Mouse (Mus musculus) intestine, postnatal 0 days (tissue): Measurements from ENCODE around the gene Cadm4. TPM values are rescaled to one million over a fixed set of nuclear protein-coding genes. Genes with fewer than 3 reads are reported as not detected.

Experiments used
- ATAC-seq: fragments of 200-750 bp; cut with Nextera tagmentation; 2 replicates; pipeline ENCODE4 v1.8.0; 2017; ENCODE audit warnings: mild to moderate bottlenecking, moderate TSS enrichment, moderate library complexity
- H3K27ac ChIP-seq: fragments of 300-500 bp; sonication (generic); 2 replicates; pipeline ENCODE4 v1.5.1; 2014; ENCODE audit warnings: mild to moderate bottlenecking, low read depth, low read length, moderate library complexity
- H3K27me3 ChIP-seq: fragments of 300-500 bp; sonication (generic); replicated peaks from 2 replicates; pipeline ENCODE4 v1.6.1; 2014; ENCODE audit warnings: low read length, mixed read lengths; ENCODE audit not compliant: control insufficient read depth, insufficient read depth
- H3K36me3 ChIP-seq: fragments of 300-500 bp; sonication (generic); 2 replicates; pipeline ENCODE4 v1.6.1; 2014; ENCODE audit warnings: mild to moderate bottlenecking, moderate library complexity; ENCODE audit not compliant: control insufficient read depth, insufficient read depth
- H3K4me1 ChIP-seq: fragments of 300-500 bp; sonication (generic); replicated peaks from 2 replicates; pipeline ENCODE4 v1.6.1; 2014; ENCODE audit warnings: antibody characterized with exemption, low read length, mixed read lengths; ENCODE audit not compliant: control insufficient read depth, insufficient read depth
- H3K4me2 ChIP-seq: fragments of 300-500 bp; sonication (generic); replicated peaks from 2 replicates; pipeline ENCODE4 v1.6.1; 2014; ENCODE audit warnings: low read depth, mild to moderate bottlenecking, moderate library complexity
- H3K4me3 ChIP-seq: fragments of 300-500 bp; sonication (generic); 2 replicates; pipeline ENCODE4 v1.5.1; 2014; ENCODE audit warnings: low read depth, low read length
- H3K9ac ChIP-seq: fragments of 300-500 bp; sonication (generic); 2 replicates; pipeline ENCODE4 v1.6.1; 2014; ENCODE audit warnings: mild to moderate bottlenecking, low read depth, low read length
- H3K9me3 ChIP-seq: fragments of 300-500 bp; sonication (generic); 2 replicates; pipeline ENCODE4 v1.6.1; 2016; ENCODE audit warnings: mixed run types; ENCODE audit not compliant: control insufficient read depth
- CTCF ChIP-seq: sonication (generic); IDR thresholded peaks from 2 replicates; pipeline ENCODE4 v1.5.1; 2016; ENCODE audit warnings: low read depth, mild to moderate bottlenecking, control low read depth, antibody characterized with exemption, moderate library complexity
- WGBS: fragments of 180-500 bp; shearing (Covaris S2); extraction: QIAGEN DNeasy Blood & Tissue Kit; methylation state at CpG from one replicate; pipeline ENCODE4 v1.1.7; 2014; 5-methylcytosine and 5-hydroxymethylcytosine counted together
- polyA plus RNA-seq: library from polyadenylated mRNA; unstranded; fragments of >200 nt; fragmentation: Nextera tagmentation; extraction: Ambion mirVana; gene quantifications from 2 replicates; pipeline ENCODE4 v1.2.1, GENCODE M21; 2015

Cadm4 gene
- polyA plus RNA-seq, 1 experiment from 2014 or later, result 1.4 TPM

DNA sequence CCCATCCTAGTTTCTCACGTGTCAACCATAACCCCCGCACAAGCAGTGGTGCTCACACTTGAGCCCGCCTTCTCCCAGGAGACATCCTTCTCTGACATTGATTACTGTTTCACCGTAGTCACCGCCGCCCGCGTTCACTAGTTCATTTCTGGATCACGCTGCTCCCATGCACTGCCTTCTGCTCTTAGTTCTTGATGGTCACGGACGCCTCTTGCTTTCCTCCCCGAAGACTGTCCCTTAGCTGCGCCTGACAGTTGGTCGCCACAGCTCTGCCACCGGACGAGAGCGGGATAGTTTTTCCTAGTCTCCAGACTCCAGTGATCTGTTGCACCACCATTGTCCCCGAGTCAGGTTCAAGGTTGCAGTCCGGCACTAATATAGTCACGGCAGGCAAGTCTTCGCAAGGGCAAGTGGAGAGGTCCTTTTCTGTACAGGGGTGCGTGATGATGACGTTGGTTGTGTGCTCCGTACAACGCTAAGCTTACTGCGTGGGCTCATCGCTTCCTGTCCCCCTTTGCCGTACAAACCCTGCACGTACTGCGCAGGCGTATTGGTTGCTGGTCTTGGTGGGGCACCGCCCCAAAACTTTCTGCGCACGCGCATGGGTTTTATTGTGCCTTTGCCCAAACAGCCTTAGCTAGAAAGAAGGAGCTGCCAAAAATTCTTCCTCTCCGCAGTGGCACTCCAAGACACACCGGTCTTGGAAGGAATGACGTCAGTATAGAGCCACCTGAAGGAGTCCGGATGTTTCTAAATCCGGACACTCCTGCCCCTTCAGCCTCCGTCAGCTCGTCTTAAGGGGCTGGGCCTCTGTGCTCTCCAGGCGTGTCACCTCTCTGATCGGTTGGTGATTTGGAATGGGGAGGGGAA lies 48.5 kb downstream of the Cadm4 start, which contains the start of gene Irgq:
Gene Irgq, plus strand, starts transcription at position 628 of the 870 bp plus-strand sequence.
- WGBS, result under 1% methylated on average over 44 of the region's 44 CpGs

DNA sequence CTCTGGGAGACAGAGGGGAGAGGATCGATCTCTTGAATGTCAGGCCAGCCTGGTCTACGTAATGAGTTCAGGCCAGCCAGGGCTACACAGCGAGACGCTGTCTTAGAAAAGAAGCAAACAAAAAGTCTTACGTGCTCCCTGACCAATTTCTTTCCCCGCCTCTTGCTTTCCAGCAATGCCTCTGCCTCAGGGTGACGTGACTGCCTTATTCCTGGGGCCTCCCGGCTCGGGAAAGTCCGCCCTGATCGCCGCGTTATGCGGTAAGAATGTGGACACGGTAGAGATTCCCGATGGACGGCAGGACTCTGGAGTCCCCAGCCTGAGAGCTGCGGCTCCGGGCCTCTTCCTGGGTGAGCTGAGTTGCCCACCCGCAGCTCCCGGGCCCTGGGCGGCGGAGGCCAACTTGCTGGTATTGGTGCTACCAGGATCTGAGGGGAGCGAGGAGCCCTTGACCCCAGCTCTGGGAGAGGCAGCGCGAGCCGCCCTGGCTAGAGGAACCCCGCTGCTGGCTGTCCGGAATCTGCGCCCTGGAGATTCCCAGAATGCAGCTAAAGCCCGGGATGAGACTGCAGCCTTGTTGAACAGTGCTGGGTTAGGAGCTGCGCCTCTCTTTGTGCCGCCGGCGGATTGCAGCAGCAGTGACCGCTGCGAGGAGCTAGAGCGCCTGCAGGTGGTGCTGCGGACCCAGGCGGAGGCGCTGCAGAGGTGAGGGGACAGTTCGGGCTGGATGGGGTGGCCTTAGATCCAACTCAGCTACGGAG lies 49.6 kb downstream of the Cadm4 start:
- peak; percentile 94 for TF ChIP-seq CTCF
- H3K9me3 ChIP-seq, result no peaks in the 10 kb centered on the region
- H3K4me1 ChIP-seq, result peaks cover 5% of the 10 kb centered on the region; the same call in 1 of the 2 replicates
- H3K4me2 ChIP-seq, result peak overlapping the region; percentile 94
- peaks cover 29% of the 10 kb centered on the region for H3K36me3 ChIP-seq
- H3K27me3 ChIP-seq, result no peaks in the 10 kb centered on the region
- peak overlapping the region; percentile 67 for H3K4me3 ChIP-seq
- peak overlapping the region; percentile 80 for H3K9ac ChIP-seq
- WGBS, result under 1% methylated on average over 43 of the region's 43 CpGs
- peak; percentile 54 for ATAC-seq
- peak overlapping the region; percentile 78 for H3K27ac ChIP-seq

More for the DNA sequence above, 48.5 kb downstream of the Cadm4 start, which contains the start of gene Irgq:
- TF ChIP-seq CTCF, result no peak
- no peaks in the 10 kb centered on the region for H3K27me3 ChIP-seq
- peak within 1 kb of the TSS; percentile 94 for H3K4me2 ChIP-seq
- H3K27ac ChIP-seq, result peak within 1 kb of the TSS; percentile 86
- no peaks in the 10 kb centered on the region for H3K9me3 ChIP-seq
- peak; percentile 95 for ATAC-seq
- peak within 1 kb of the TSS; percentile 67 for H3K4me3 ChIP-seq
- peaks cover 24% of the 10 kb centered on the region for H3K36me3 ChIP-seq
- peak within 1 kb of the TSS; percentile 80 for H3K9ac ChIP-seq
- H3K4me1 ChIP-seq, result peaks cover 5% of the 10 kb centered on the region; the same call in 1 of the 2 replicates

DNA sequence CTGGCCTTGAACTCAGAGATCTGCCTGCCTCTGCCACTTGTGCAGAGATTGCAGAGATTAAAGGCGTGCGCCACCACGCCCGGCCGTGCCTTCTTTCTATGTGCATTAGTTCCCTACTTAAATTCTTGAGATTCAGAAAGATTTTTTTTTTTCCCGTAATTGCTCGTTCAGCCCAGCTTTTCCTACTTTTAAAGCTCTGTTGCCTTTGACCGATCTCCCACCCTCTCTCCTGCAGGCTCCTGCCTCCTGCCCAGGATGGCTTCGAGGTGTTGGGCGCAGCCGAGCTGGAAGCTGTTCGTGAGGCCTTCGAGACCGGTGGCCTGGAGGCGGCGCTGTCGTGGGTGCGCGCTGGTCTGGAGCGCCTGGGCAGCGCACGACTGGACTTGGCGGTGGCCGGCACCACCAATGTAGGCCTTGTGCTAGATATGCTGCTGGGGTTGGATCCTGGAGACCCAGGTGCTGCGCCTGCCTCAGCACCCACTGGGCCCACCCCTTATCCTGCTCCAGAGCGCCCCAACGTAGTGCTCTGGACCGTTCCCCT lies 51.3 kb downstream of the Cadm4 start:
- Histone ChIP-seq H3K27me3 (no peaks in the 10 kb centered on the region), H3K9me3 (no peaks in the 10 kb centered on the region), H3K9ac (no peak overlapping the region), H3K4me3 (no peak overlapping the region), H3K27ac (no peak overlapping the region), H3K4me1 (peaks cover 5% of the 10 kb centered on the region; the same call in 1 of the 2 replicates), H3K36me3 (peaks cover 29% of the 10 kb centered on the region), H3K4me2 (no peak overlapping the region)
- ATAC-seq, result no peak
- 89% methylated on average over 28 of the region's 28 CpGs for WGBS
- TF ChIP-seq CTCF, result no peak

DNA sequence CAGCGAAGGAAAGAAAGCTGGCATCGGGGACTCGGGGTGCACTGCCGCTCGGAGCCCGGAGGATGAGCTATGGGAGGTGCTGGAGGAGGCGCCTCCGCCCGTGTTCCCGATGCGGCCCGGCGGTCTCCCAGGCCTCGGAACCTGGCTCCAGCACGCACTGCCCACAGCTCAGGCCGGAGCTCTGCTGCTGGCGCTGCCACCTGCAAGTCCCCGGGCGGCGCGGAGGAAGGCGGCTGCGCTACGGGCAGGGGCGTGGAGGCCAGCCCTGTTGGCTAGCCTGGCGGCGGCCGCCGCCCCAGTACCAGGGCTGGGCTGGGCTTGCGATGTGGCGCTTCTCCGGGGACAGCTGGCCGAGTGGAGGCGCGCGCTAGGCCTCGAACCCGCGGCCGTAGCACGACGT lies 52.0 kb downstream of the Cadm4 start:
- H3K4me2 ChIP-seq, result no peak overlapping the region
- no peak overlapping the region for H3K9ac ChIP-seq
- no peak for ATAC-seq
- 69% methylated on average over 42 of the region's 42 CpGs for WGBS
- peaks cover 5% of the 10 kb centered on the region; the same call in 1 of the 2 replicates for H3K4me1 ChIP-seq
- no peak overlapping the region for H3K27ac ChIP-seq
- H3K9me3 ChIP-seq, result no peaks in the 10 kb centered on the region
- H3K36me3 ChIP-seq, result peaks cover 29% of the 10 kb centered on the region
- H3K27me3 ChIP-seq, result no peaks in the 10 kb centered on the region
- TF ChIP-seq CTCF, result no peak
- no peak overlapping the region for H3K4me3 ChIP-seq

DNA sequence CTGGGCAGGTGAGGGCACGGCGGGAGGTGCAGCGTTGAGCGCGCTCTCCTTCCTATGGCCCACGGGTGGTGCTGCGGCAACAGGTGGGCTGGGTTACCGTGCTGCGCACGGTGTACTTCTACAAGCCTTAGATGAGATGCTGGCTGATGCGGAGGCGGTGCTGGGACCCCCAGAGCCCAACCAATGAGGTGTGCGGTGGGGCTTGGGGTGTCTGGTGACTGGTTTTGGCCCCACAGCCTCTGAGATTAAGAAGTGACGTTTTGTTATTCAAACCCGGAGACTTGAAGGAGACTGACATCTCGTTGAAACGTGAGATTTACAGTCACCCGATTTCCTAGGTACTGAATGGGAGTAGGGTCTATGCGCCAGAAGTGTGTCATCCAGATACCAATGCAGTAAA lies 52.5 kb downstream of the Cadm4 start:
- no peak for ATAC-seq
- Histone ChIP-seq H3K27me3 (no peaks in the 10 kb centered on the region), H3K4me1 (peaks cover 5% of the 10 kb centered on the region; the same call in 1 of the 2 replicates), H3K9ac (no peak overlapping the region), H3K4me3 (no peak overlapping the region), H3K4me2 (no peak overlapping the region), H3K36me3 (peaks cover 29% of the 10 kb centered on the region), H3K27ac (no peak overlapping the region), H3K9me3 (no peaks in the 10 kb centered on the region)
- TF ChIP-seq CTCF, result no peak
- WGBS, result 64% methylated on average over 19 of the region's 19 CpGs

DNA sequence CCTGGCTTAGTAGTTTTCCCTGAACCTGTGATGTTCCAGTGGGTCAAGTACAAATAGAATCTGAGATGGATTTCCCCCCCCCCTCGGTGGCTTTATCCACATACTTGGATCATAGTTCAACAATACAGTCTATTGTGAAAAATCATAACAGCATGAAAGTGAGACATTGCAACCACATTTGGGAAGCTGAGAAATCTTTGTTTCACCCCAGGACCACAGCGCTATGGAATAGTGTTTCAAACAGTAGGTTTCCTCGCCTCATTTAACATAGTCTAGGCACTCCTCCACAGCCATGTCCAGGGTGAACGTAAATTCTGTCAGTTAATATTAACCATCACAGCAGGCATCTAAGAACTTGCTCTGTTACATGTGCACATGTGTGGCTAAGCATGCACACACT lies 55.3 kb downstream of the Cadm4 start:
- Histone ChIP-seq H3K4me1 (no peaks in the 10 kb centered on the region), H3K4me2 (no peak overlapping the region), H3K9me3 (no peaks in the 10 kb centered on the region), H3K27ac (no peak overlapping the region), H3K27me3 (no peaks in the 10 kb centered on the region), H3K9ac (no peak overlapping the region), H3K36me3 (peaks cover 29% of the 10 kb centered on the region), H3K4me3 (no peak overlapping the region)
- 74% methylated on average over 4 of the region's 4 CpGs for WGBS
- no peak for TF ChIP-seq CTCF
- ATAC-seq, result no peak
